In the genomic region with DNA sequence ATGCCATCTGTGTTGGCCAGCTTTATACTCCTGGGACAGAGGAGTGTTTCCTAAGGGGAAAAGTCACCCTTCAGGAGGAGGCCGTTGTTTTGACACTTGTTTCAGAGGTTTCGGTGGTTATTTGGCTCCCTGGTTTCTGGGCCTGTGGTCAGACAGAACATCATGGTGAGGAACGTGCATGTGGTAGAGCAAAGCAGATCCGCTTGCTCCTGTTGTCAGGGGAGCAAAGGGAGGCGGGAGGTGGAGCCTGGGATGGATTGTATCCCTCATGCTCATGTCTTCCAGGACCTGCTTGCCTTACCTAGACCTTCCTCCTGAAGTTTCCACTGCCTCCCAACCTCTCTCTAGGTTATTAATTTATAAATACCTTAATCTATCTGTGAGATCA, we compare ENCODE assay signal across 8 mouse cellular contexts. TPM values are rescaled to one million over a fixed set of nuclear protein-coding genes. Genes with fewer than 3 reads are reported as not detected.
DNase-seq lines count a peak whose midpoint lies in the region; ATAC-seq and TF ChIP-seq lines count a peak whose summit lies in the region.

No protein-coding gene starts in this region.

- H3K27ac ChIP-seq in intestine, embryonic 14.5 days (ENCODE audit: low read depth), result no peak overlapping the region; the same call in 1 of the 2 replicates
- no peak overlapping the region for H3K27ac ChIP-seq in intestine, postnatal 0 days (ENCODE audit: low read depth, low read length)
- H3K27ac ChIP-seq in forebrain, embryonic 12.5 days, result peak overlapping the region; percentile 47
- H3K27ac ChIP-seq in limb, embryonic 13.5 days, result 0 out of 2 replicates have a peak overlapping the region, but pooled peaks have one; percentile 6
- H3K27ac ChIP-seq in neural tube, embryonic 13.5 days (replicated peaks), result peak overlapping the region; percentile 64

- no peak for ATAC-seq in intestine, embryonic 14.5 days (replicated peaks; ENCODE audit: low FRiP score, low TSS enrichment, low read depth)
- ATAC-seq in intestine, postnatal 0 days, result no peak
- no peak for ATAC-seq in forebrain, embryonic 12.5 days (ENCODE audit: low FRiP score)
- ATAC-seq in limb, embryonic 13.5 days (ENCODE audit: low FRiP score, low read depth), result no peak
- ATAC-seq in neural tube, embryonic 13.5 days (ENCODE audit: low read depth), result no peak

- H3K4me2 ChIP-seq in intestine, embryonic 14.5 days (ENCODE audit: low read length), result peak overlapping the region; percentile 25
- no peak overlapping the region; the same call in 1 of the 2 replicates for H3K4me2 ChIP-seq in intestine, postnatal 0 days (replicated peaks; ENCODE audit: low read depth)
- peak overlapping the region; percentile 34 for H3K4me2 ChIP-seq in forebrain, embryonic 12.5 days
- peak overlapping the region; percentile 3 for H3K4me2 ChIP-seq in limb, embryonic 13.5 days (replicated peaks)
- H3K4me2 ChIP-seq in neural tube, embryonic 13.5 days, result peak overlapping the region; percentile 42

- H3K4me1 ChIP-seq in intestine, embryonic 14.5 days (replicated peaks; ENCODE audit: control insufficient read depth, insufficient read depth, low read length), result peaks cover 27% of the 10 kb centered on the region
- H3K4me1 ChIP-seq in intestine, postnatal 0 days (replicated peaks; ENCODE audit: control insufficient read depth, insufficient read depth, low read length), result no peaks in the 10 kb centered on the region
- H3K4me1 ChIP-seq in forebrain, embryonic 12.5 days, result peaks cover 48% of the 10 kb centered on the region
- peaks cover 32% of the 10 kb centered on the region for H3K4me1 ChIP-seq in limb, embryonic 13.5 days
- peaks cover 56% of the 10 kb centered on the region for H3K4me1 ChIP-seq in neural tube, embryonic 13.5 days (replicated peaks)

- 0 out of 2 replicates have a peak overlapping the region, but pooled peaks have one; percentile 10 for H3K9ac ChIP-seq in intestine, embryonic 14.5 days (ENCODE audit: low read length)
- H3K9ac ChIP-seq in intestine, postnatal 0 days (ENCODE audit: low read depth, low read length), result no peak overlapping the region
- H3K9ac ChIP-seq in forebrain, embryonic 12.5 days, result peak overlapping the region; percentile 38; the same call in 1 of the 2 replicates
- no peak overlapping the region for H3K9ac ChIP-seq in limb, embryonic 13.5 days
- peak overlapping the region; percentile 53 for H3K9ac ChIP-seq in neural tube, embryonic 13.5 days

- H3K4me3 ChIP-seq in intestine, embryonic 14.5 days (ENCODE audit: low read depth, low read length), result no peak overlapping the region
- no peak overlapping the region for H3K4me3 ChIP-seq in intestine, postnatal 0 days (ENCODE audit: low read depth, low read length)
- H3K4me3 ChIP-seq in forebrain, embryonic 12.5 days (replicated peaks), result peak overlapping the region; percentile 16
- H3K4me3 ChIP-seq in limb, embryonic 13.5 days, result no peak overlapping the region
- peak overlapping the region; percentile 1; the same call in 1 of the 2 replicates for H3K4me3 ChIP-seq in neural tube, embryonic 13.5 days

- no peaks in the 10 kb centered on the region for H3K36me3 ChIP-seq in intestine, embryonic 14.5 days (ENCODE audit: control insufficient read depth, insufficient read depth, low read length)
- no peaks in the 10 kb centered on the region for H3K36me3 ChIP-seq in intestine, postnatal 0 days (ENCODE audit: control insufficient read depth, insufficient read depth)
- no peaks in the 10 kb centered on the region for H3K36me3 ChIP-seq in forebrain, embryonic 12.5 days (replicated peaks)
- H3K36me3 ChIP-seq in limb, embryonic 13.5 days, result no peaks in the 10 kb centered on the region
- no peaks in the 10 kb centered on the region for H3K36me3 ChIP-seq in neural tube, embryonic 13.5 days

- H3K9me3 ChIP-seq in intestine, embryonic 14.5 days (ENCODE audit: control insufficient read depth, low read length), result no peaks in the 10 kb centered on the region
- H3K9me3 ChIP-seq in intestine, postnatal 0 days (ENCODE audit: control insufficient read depth), result no peaks in the 10 kb centered on the region
- H3K9me3 ChIP-seq in forebrain, embryonic 12.5 days, result no peaks in the 10 kb centered on the region
- no peaks in the 10 kb centered on the region for H3K9me3 ChIP-seq in limb, embryonic 13.5 days
- H3K9me3 ChIP-seq in neural tube, embryonic 13.5 days, result no peaks in the 10 kb centered on the region

- WGBS in intestine, embryonic 14.5 days, result 31% methylated on average over 5 of the region's 5 CpGs
- 42% methylated on average over 5 of the region's 5 CpGs for WGBS in intestine, postnatal 0 days
- WGBS in forebrain, embryonic 12.5 days, result 2% methylated on average over 5 of the region's 5 CpGs
- WGBS in limb, embryonic 13.5 days, result 27% methylated on average over 5 of the region's 5 CpGs
- WGBS in neural tube, embryonic 13.5 days, result 5% methylated on average over 5 of the region's 5 CpGs

- no peak for DNase-seq in intestine, embryonic 14.5 days (ENCODE audit: low spot score)
- peak; percentile 59 for DNase-seq in T-cell, adult 2 months (ENCODE audit: low spot score)
- DNase-seq in gastrocnemius, postnatal 4 days (ENCODE audit: low spot score in 2 of 2), result no peak
- DNase-seq in ovary, postnatal 14 days (ENCODE audit: low spot score), result no peak

- no peaks in the 10 kb centered on the region for H3K27me3 ChIP-seq in intestine, embryonic 14.5 days (replicated peaks; ENCODE audit: control insufficient read depth, insufficient read depth, low read length)
- no peaks in the 10 kb centered on the region for H3K27me3 ChIP-seq in intestine, postnatal 0 days (replicated peaks; ENCODE audit: control insufficient read depth, insufficient read depth, low read length)
- no peaks in the 10 kb centered on the region for H3K27me3 ChIP-seq in forebrain, embryonic 12.5 days
- H3K27me3 ChIP-seq in limb, embryonic 13.5 days, result no peaks in the 10 kb centered on the region
- no peaks in the 10 kb centered on the region for H3K27me3 ChIP-seq in neural tube, embryonic 13.5 days

- TF ChIP-seq CTCF in intestine, postnatal 0 days (IDR thresholded peaks at IDR 0.05; ENCODE audit: low read depth), result no peak

RNA-seq across cellular contexts. Expression of a gene that starts 5.7 kb away (rescaled TPM):
- 21.9 and 23.6 TPM in 2 replicates for polyA plus RNA-seq in intestine, embryonic 14.5 days (2014; fragmentation: Nextera tagmentation; extraction: Ambion mirVana)
- 8.2 and 8.9 TPM in 2 replicates for polyA plus RNA-seq in intestine, postnatal 0 days (2015; fragmentation: Nextera tagmentation; extraction: Ambion mirVana)
- 44.6 and 45.7 TPM in 2 replicates for polyA plus RNA-seq in forebrain, embryonic 12.5 days (2016; fragmentation: Nextera tagmentation; extraction: Ambion mirVana)
- 16.4 and 16.6 TPM in 2 replicates for polyA plus RNA-seq in limb, embryonic 13.5 days (2015; fragmentation: Nextera tagmentation; extraction: Ambion mirVana)
- 42.3 and 44.4 TPM in 2 replicates for polyA plus RNA-seq in neural tube, embryonic 13.5 days (2015; fragmentation: Nextera tagmentation; extraction: Ambion mirVana)
- total RNA-seq in gastrocnemius, postnatal 4 days (2021), result 10 to 100 TPM; 29.5 to 30.3 TPM

Comparison
In these comparisons a context has a peak if more than half of its experiments do, and no peak if none do; other contexts are left out.
1. H3K9ac ChIP-seq: peak in intestine, embryonic 14.5 days (single experiment), forebrain, embryonic 12.5 days (single experiment) and neural tube, embryonic 13.5 days (single experiment); none in intestine, postnatal 0 days (single experiment) and limb, embryonic 13.5 days (single experiment).
2. H3K27ac ChIP-seq: peak in forebrain, embryonic 12.5 days (single experiment), limb, embryonic 13.5 days (single experiment) and neural tube, embryonic 13.5 days (single experiment); none in intestine, embryonic 14.5 days (single experiment) and intestine, postnatal 0 days (single experiment).
3. H3K4me3 ChIP-seq: peak in forebrain, embryonic 12.5 days (single experiment) and neural tube, embryonic 13.5 days (single experiment); none in intestine, embryonic 14.5 days (single experiment), intestine, postnatal 0 days (single experiment) and limb, embryonic 13.5 days (single experiment).